Mouse (Mus musculus) embryonic facial prominence, embryonic 14.5 days (tissue): Measurements from ENCODE around the gene Nmnat3. TPM values are rescaled to one million over a fixed set of nuclear protein-coding genes. Genes with fewer than 3 reads are reported as not detected.

Source experiments
- ATAC-seq: fragments of 200-750 bp; cut with Nextera tagmentation; 2 replicates; pipeline ENCODE4 v1.8.0; 2017; ENCODE audit warnings: low read depth, moderate number of reproducible peaks, moderate TSS enrichment
- DNase-seq: peaks from one replicate; pipeline ENCODE4 v3.0.0-alpha.2; 2015; ENCODE audit warnings: low spot score
- H3K27ac ChIP-seq: fragments of 300-500 bp; sonication (generic); replicated peaks from 2 replicates; pipeline ENCODE4 v1.5.1; 2014; ENCODE audit warnings: low read depth, mild to moderate bottlenecking, low read length, moderate library complexity
- H3K27me3 ChIP-seq: fragments of 300-500 bp; sonication (generic); replicated peaks from 2 replicates; pipeline ENCODE4 v1.6.1; 2014; ENCODE audit warnings: low read length; ENCODE audit not compliant: control insufficient read depth, insufficient read depth
- H3K36me3 ChIP-seq: fragments of 300-500 bp; sonication (generic); 2 replicates; pipeline ENCODE4 v1.6.1; 2014; ENCODE audit warnings: low read length, mixed read lengths; ENCODE audit not compliant: control insufficient read depth, insufficient read depth
- H3K4me1 ChIP-seq: fragments of 300-500 bp; sonication (generic); 2 replicates; pipeline ENCODE4 v1.6.1; 2014; ENCODE audit warnings: antibody characterized with exemption, low read length; ENCODE audit not compliant: control insufficient read depth, insufficient read depth
- H3K4me2 ChIP-seq: fragments of 300-500 bp; sonication (generic); 2 replicates; pipeline ENCODE4 v1.6.1; 2014; ENCODE audit warnings: low read depth, mild to moderate bottlenecking, low read length, moderate library complexity, mixed read lengths
- H3K4me3 ChIP-seq: fragments of 300-500 bp; sonication (generic); 2 replicates; pipeline ENCODE4 v1.5.1; 2014; ENCODE audit warnings: low read depth, mild to moderate bottlenecking, low read length
- H3K9ac ChIP-seq: fragments of 300-500 bp; sonication (generic); 2 replicates; pipeline ENCODE4 v1.6.1; 2014; ENCODE audit warnings: low read depth, mild to moderate bottlenecking, low read length, moderate library complexity, mixed read lengths
- H3K9me3 ChIP-seq: fragments of 300-500 bp; sonication (generic); 2 replicates; pipeline ENCODE4 v1.6.1; 2016; ENCODE audit warnings: low read length; ENCODE audit not compliant: control insufficient read depth
- WGBS: fragments of 180-500 bp; shearing (Covaris S2); extraction: QIAGEN DNeasy Blood & Tissue Kit; methylation state at CpG from one replicate; pipeline ENCODE4 v1.1.7; 2014; 5-methylcytosine and 5-hydroxymethylcytosine counted together
- polyA plus RNA-seq: library from polyadenylated mRNA; unstranded; fragments of >200 nt; fragmentation: Nextera tagmentation; extraction: Ambion mirVana; gene quantifications from 2 replicates; pipeline ENCODE4 v1.2.1, GENCODE M21; 2014

Gene Nmnat3
- polyA plus RNA-seq, 1 experiment from 2014 or later = 4.8 TPM

- no peak overlapping the region for H3K9ac ChIP-seq
- whole genome bisulfite sequencing = 79% methylated on average over 8 of the region's 8 CpGs
- H3K36me3 ChIP-seq = no peaks in the 10 kb centered on the region
- H3K4me1 ChIP-seq = peaks cover 3% of the 10 kb centered on the region
- H3K9me3 ChIP-seq = no peaks in the 10 kb centered on the region
- ATAC-seq (no peak), DNase-seq (no peak)
- H3K27ac ChIP-seq = no peak overlapping the region
- H3K27me3 ChIP-seq = no peaks in the 10 kb centered on the region
- no peak overlapping the region for H3K4me2 ChIP-seq
- no peak overlapping the region for H3K4me3 ChIP-seq
These were observed 78.8 kb downstream of the Nmnat3 start for GRCm38 (mm10) chr9:98366075-98366474.

- WGBS = 82% methylated on average over 13 of the region's 13 CpGs
- no peaks in the 10 kb centered on the region for H3K9me3 ChIP-seq
- H3K36me3 ChIP-seq = no peaks in the 10 kb centered on the region
- no peaks in the 10 kb centered on the region for H3K27me3 ChIP-seq
- H3K4me3 ChIP-seq = no peak overlapping the region
- no peak overlapping the region for H3K27ac ChIP-seq
- no peak overlapping the region for H3K9ac ChIP-seq
- H3K4me1 ChIP-seq = no peaks in the 10 kb centered on the region
- no peak overlapping the region for H3K4me2 ChIP-seq
- DNase-seq (no peak), ATAC-seq (no peak)
These were observed 80.2 kb downstream of the Nmnat3 start for GRCm38 (mm10) chr9:98367333-98367962.

GRCm38 (mm10) chr9:98369707-98370106 is 82.5 kb downstream of the Nmnat3 start:
- Histone ChIP-seq H3K9ac (no peak overlapping the region), H3K27me3 (no peaks in the 10 kb centered on the region), H3K4me2 (no peak overlapping the region), H3K36me3 (no peaks in the 10 kb centered on the region), H3K4me3 (no peak overlapping the region), H3K4me1 (no peaks in the 10 kb centered on the region), H3K27ac (no peak overlapping the region), H3K9me3 (no peaks in the 10 kb centered on the region)
- DNase-seq (no peak), ATAC-seq (no peak)
- 65% methylated on average over 8 of the region's 8 CpGs for WGBS

GRCm38 (mm10) chr9:98373358-98373757 is 86.1 kb downstream of the Nmnat3 start:
- no peak overlapping the region for H3K27ac ChIP-seq
- H3K4me3 ChIP-seq = no peak overlapping the region
- H3K4me2 ChIP-seq = no peak overlapping the region
- 90% methylated on average over 5 of the region's 5 CpGs for WGBS
- no peaks in the 10 kb centered on the region for H3K4me1 ChIP-seq
- H3K27me3 ChIP-seq = no peaks in the 10 kb centered on the region
- H3K9me3 ChIP-seq = no peaks in the 10 kb centered on the region
- no peaks in the 10 kb centered on the region for H3K36me3 ChIP-seq
- no peak for DNase-seq
- H3K9ac ChIP-seq = no peak overlapping the region
- ATAC-seq = no peak

GRCm38 (mm10) chr9:98374897-98375296 is 87.7 kb downstream of the Nmnat3 start:
- DNase-seq (no peak), ATAC-seq (no peak)
- no peak overlapping the region for H3K27ac ChIP-seq
- H3K4me2 ChIP-seq = no peak overlapping the region
- 74% methylated on average over 11 of the region's 11 CpGs for WGBS
- H3K4me1 ChIP-seq = no peaks in the 10 kb centered on the region
- H3K9ac ChIP-seq = no peak overlapping the region
- no peaks in the 10 kb centered on the region for H3K36me3 ChIP-seq
- no peaks in the 10 kb centered on the region for H3K9me3 ChIP-seq
- H3K27me3 ChIP-seq = no peaks in the 10 kb centered on the region
- no peak overlapping the region for H3K4me3 ChIP-seq

GRCm38 (mm10) chr9:98375329-98376170 is 88.3 kb downstream of the Nmnat3 start:
- H3K4me1 ChIP-seq = no peaks in the 10 kb centered on the region
- H3K36me3 ChIP-seq = no peaks in the 10 kb centered on the region
- H3K9ac ChIP-seq = no peak overlapping the region
- H3K27ac ChIP-seq = no peak overlapping the region
- ATAC-seq (no peak), DNase-seq (no peak)
- H3K4me3 ChIP-seq = no peak overlapping the region
- no peak overlapping the region for H3K4me2 ChIP-seq
- WGBS = 38% methylated on average over 5 of the region's 5 CpGs
- no peaks in the 10 kb centered on the region for H3K27me3 ChIP-seq
- no peaks in the 10 kb centered on the region for H3K9me3 ChIP-seq

GRCm38 (mm10) chr9:98379736-98380135 is 92.5 kb downstream of the Nmnat3 start:
- Histone ChIP-seq H3K4me2 (no peak overlapping the region), H3K9ac (no peak overlapping the region), H3K4me1 (no peaks in the 10 kb centered on the region), H3K4me3 (no peak overlapping the region), H3K9me3 (no peaks in the 10 kb centered on the region), H3K36me3 (no peaks in the 10 kb centered on the region), H3K27me3 (no peaks in the 10 kb centered on the region), H3K27ac (no peak overlapping the region)
- 76% methylated on average over 4 of the region's 4 CpGs for WGBS
- DNase-seq (no peak), ATAC-seq (no peak)

- Histone ChIP-seq H3K27ac (no peak overlapping the region), H3K36me3 (no peaks in the 10 kb centered on the region), H3K4me1 (no peaks in the 10 kb centered on the region), H3K4me2 (no peak overlapping the region), H3K27me3 (no peaks in the 10 kb centered on the region), H3K9me3 (no peaks in the 10 kb centered on the region), H3K4me3 (no peak overlapping the region), H3K9ac (no peak overlapping the region)
- no peak for DNase-seq
- no peak for ATAC-seq
- 92% methylated on average over 9 of the region's 9 CpGs for WGBS
These were observed 93.4 kb downstream of the Nmnat3 start for GRCm38 (mm10) chr9:98380593-98380992.
